Mouse (Mus musculus): ENCODE measurements at regions not wholly inside any gene's neighbourhood (a gene's known extent, or its start where the extent isn't known, plus 50 kb on each side); places are given as distances from the start of the nearest gene placed in this dataset.
A peak's percentile ranks its signal among the peaks of the same experiment; 100 is the strongest.

DNA sequence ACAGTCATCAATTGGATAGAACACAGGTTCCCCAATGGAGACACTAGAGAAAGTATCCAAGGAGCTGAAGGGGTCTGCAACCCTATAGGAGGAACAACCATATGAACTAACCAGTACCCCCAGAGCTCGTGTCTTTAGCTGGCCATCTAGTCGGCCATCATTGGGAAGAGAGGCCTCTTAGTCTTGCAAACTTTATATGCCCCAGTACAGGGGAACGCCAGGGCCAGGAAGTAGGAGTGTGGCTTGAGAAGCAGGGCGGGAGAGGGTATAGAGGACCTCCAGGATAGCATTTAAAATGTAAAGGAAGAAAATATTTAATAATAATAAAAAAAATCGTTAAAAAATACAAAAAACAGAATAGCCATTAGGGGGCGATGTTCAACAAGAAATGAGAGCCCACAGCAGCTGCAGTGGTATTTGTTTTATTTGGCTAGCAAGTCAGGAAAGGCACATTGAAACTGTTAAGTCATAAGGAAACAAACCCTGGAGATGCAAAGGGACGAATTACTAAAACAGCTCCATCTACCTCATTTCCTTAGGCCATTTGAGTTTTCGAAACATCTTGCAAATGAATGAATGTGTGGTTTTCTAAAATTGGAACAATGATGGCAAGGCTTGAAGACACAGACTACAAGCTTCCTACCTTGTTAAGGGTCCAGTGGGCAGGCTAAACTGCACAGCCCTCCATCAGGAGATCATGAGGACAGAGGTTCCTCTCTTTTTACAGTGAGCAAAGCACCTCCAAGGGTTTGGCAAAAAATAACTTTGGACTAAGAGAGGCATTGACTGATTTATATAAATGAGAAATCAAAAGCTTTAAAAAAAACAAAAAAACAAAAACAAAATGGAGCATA is 350.7 kb upstream of the Rasa1 start:
- no peak for DNase-seq

DNA sequence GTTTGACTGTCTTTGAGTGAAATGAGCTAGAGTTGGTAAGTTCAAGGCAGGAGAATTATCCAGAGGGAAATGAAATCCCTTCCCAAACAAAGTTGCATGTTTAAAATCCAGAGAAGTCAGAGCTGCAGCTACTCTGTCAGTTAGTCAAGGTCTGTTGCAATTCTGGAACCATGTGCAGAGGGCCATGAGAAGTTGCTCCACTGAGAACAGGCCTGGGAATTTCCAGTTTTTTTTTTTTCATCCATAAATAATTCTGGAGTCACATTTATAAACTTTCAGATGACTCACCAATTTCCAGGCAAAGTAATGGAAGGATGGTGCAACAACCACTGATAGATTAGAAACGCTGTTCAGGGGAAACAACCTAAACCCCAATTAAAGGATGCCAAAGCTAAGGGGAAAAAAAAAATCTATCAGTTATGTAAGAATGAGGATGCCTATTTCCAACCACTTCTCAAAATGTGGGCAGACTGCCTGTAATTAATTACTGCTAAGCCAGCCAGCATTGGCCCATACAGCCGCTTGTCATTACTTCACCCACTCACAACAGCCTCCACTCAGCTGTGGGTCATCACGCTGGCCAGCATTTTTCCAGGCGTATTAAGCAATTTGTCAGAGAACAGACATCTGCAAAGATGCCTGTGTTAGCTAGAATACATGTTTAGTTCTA is 340.7 kb upstream of the Rasa1 start:
- DNase-seq: peak; percentile 21

All from right cerebral cortex, adult 18-20 months (tissue).